Mouse (Mus musculus) embryonic facial prominence, embryonic 13.5 days (tissue): ENCODE measurements at regions not wholly inside any gene's neighbourhood (a gene's known extent, or its start where the extent isn't known, plus 50 kb on each side); places are given as distances from the start of the nearest gene placed in this dataset.

ENCODE experiments used
- ATAC-seq: fragments of 200-750 bp; cut with Nextera tagmentation; 2 replicates; pipeline ENCODE4 v1.8.0; 2017; ENCODE audit warnings: low read depth; ENCODE audit not compliant: insufficient number of reproducible peaks, insufficient read depth, low FRiP score, low TSS enrichment
- H3K27ac ChIP-seq: fragments of 300-500 bp; sonication (generic); 2 replicates; pipeline ENCODE4 v1.5.1; 2015; ENCODE audit warnings: moderate library complexity, mild to moderate bottlenecking, inconsistent platforms
- H3K27me3 ChIP-seq: fragments of 300-500 bp; sonication (generic); 2 replicates; pipeline ENCODE4 v1.6.1; 2015; ENCODE audit warnings: mild to moderate bottlenecking, inconsistent platforms
- H3K36me3 ChIP-seq: fragments of 300-500 bp; sonication (generic); 2 replicates; pipeline ENCODE4 v1.6.1; 2015; ENCODE audit warnings: mild to moderate bottlenecking, inconsistent platforms
- H3K4me1 ChIP-seq: fragments of 300-500 bp; sonication (generic); 2 replicates; pipeline ENCODE4 v1.6.1; 2015; ENCODE audit warnings: inconsistent platforms
- H3K4me2 ChIP-seq: fragments of 300-500 bp; sonication (generic); 2 replicates; pipeline ENCODE4 v1.6.1; 2015; ENCODE audit warnings: moderate library complexity, mild to moderate bottlenecking, inconsistent platforms
- H3K4me3 ChIP-seq: fragments of 300-500 bp; sonication (generic); 2 replicates; pipeline ENCODE4 v1.5.1; 2015; ENCODE audit warnings: mild to moderate bottlenecking, inconsistent platforms
- H3K9ac ChIP-seq: fragments of 300-500 bp; sonication (generic); 2 replicates; pipeline ENCODE4 v1.6.1; 2015; ENCODE audit warnings: mild to moderate bottlenecking, inconsistent platforms
- H3K9me3 ChIP-seq: fragments of 300-500 bp; sonication (generic); 2 replicates; pipeline ENCODE4 v1.6.1; 2016; ENCODE audit warnings: inconsistent platforms
- WGBS: fragments of 180-500 bp; shearing (Covaris S2); methylation state at CpG from one replicate; pipeline ENCODE4 v1.1.7; 2015; ENCODE audit warnings: mixed read lengths; 5-methylcytosine and 5-hydroxymethylcytosine counted together

GRCm38 (mm10) chr16:87783561-87784304, 85.0 kb downstream of the Bach1 start:
- no peaks in the 10 kb centered on the region for H3K9me3 ChIP-seq
- no peak for ATAC-seq
- no peak overlapping the region for H3K27ac ChIP-seq
- peaks cover 8% of the 10 kb centered on the region for H3K4me1 ChIP-seq
- WGBS: 67% methylated on average over 17 of the region's 17 CpGs
- no peak overlapping the region for H3K9ac ChIP-seq
- H3K4me2 ChIP-seq: no peak overlapping the region
- no peaks in the 10 kb centered on the region for H3K27me3 ChIP-seq
- H3K4me3 ChIP-seq: no peak overlapping the region
- H3K36me3 ChIP-seq: no peaks in the 10 kb centered on the region

GRCm38 (mm10) chr16:87784405-87784994, 85.8 kb downstream of the Bach1 start:
- H3K9ac ChIP-seq: no peak overlapping the region
- no peaks in the 10 kb centered on the region for H3K27me3 ChIP-seq
- peaks cover 8% of the 10 kb centered on the region for H3K4me1 ChIP-seq
- no peaks in the 10 kb centered on the region for H3K9me3 ChIP-seq
- H3K36me3 ChIP-seq: no peaks in the 10 kb centered on the region
- WGBS: 64% methylated on average over 13 of the region's 13 CpGs
- H3K4me3 ChIP-seq: no peak overlapping the region
- no peak overlapping the region for H3K27ac ChIP-seq
- ATAC-seq: no peak
- no peak overlapping the region for H3K4me2 ChIP-seq

GRCm38 (mm10) chr16:87789539-87789938, 90.8 kb downstream of the Bach1 start:
- Histone ChIP-seq H3K36me3 (no peaks in the 10 kb centered on the region), H3K27ac (no peak overlapping the region), H3K4me2 (no peak overlapping the region), H3K9me3 (no peaks in the 10 kb centered on the region), H3K4me3 (no peak overlapping the region), H3K27me3 (no peaks in the 10 kb centered on the region), H3K9ac (no peak overlapping the region), H3K4me1 (peaks cover 3% of the 10 kb centered on the region; the same call in 1 of the 2 replicates)
- WGBS: 92% methylated on average over 10 of the region's 10 CpGs
- no peak for ATAC-seq

- H3K36me3 ChIP-seq: no peaks in the 10 kb centered on the region
- no peaks in the 10 kb centered on the region for H3K9me3 ChIP-seq
- no peak overlapping the region for H3K4me3 ChIP-seq
- H3K4me2 ChIP-seq: no peak overlapping the region
- H3K4me1 ChIP-seq: no peaks in the 10 kb centered on the region
- no peak for ATAC-seq
- H3K9ac ChIP-seq: no peak overlapping the region
- no peaks in the 10 kb centered on the region for H3K27me3 ChIP-seq
- WGBS: 83% methylated on average over 6 of the region's 6 CpGs
- H3K27ac ChIP-seq: no peak overlapping the region
Observed at GRCm38 (mm10) chr16:87789957-87790356, 91.2 kb downstream of the Bach1 start.

- H3K9ac ChIP-seq: peak overlapping the region; percentile 55; the same call in 1 of the 2 replicates
- H3K9me3 ChIP-seq: no peaks in the 10 kb centered on the region
- peak overlapping the region; percentile 40 for H3K4me3 ChIP-seq
- 4% methylated on average over 20 of the region's 20 CpGs for WGBS
- H3K4me2 ChIP-seq: peak overlapping the region; percentile 71
- H3K4me1 ChIP-seq: no peaks in the 10 kb centered on the region; the same call in 1 of the 2 replicates
- no peak overlapping the region for H3K27ac ChIP-seq
- H3K27me3 ChIP-seq: peaks cover 2% of the 10 kb centered on the region; the same call in 1 of the 2 replicates
- no peak for ATAC-seq
- no peaks in the 10 kb centered on the region for H3K36me3 ChIP-seq
Observed at GRCm38 (mm10) chr16:87796514-87797248, 97.9 kb downstream of the Bach1 start.

- no peak overlapping the region for H3K27ac ChIP-seq
- H3K4me1 ChIP-seq: no peaks in the 10 kb centered on the region; the same call in 1 of the 2 replicates
- no peak overlapping the region for H3K4me3 ChIP-seq
- ATAC-seq: no peak
- H3K27me3 ChIP-seq: peaks cover 2% of the 10 kb centered on the region; the same call in 1 of the 2 replicates
- no peaks in the 10 kb centered on the region for H3K9me3 ChIP-seq
- 88% methylated on average over 4 of the region's 4 CpGs for WGBS
- H3K9ac ChIP-seq: no peak overlapping the region
- H3K36me3 ChIP-seq: no peaks in the 10 kb centered on the region
- no peak overlapping the region for H3K4me2 ChIP-seq
Observed at GRCm38 (mm10) chr16:87802317-87802716, 103.6 kb downstream of the Bach1 start.

GRCm38 (mm10) chr16:87817590-87817989, 118.8 kb downstream of the Bach1 start:
- Histone ChIP-seq H3K4me2 (0 out of 2 replicates have a peak overlapping the region, but pooled peaks have one; percentile 11), H3K4me1 (peaks cover 8% of the 10 kb centered on the region), H3K9ac (no peak overlapping the region), H3K36me3 (no peaks in the 10 kb centered on the region), H3K9me3 (no peaks in the 10 kb centered on the region), H3K4me3 (no peak overlapping the region), H3K27ac (no peak overlapping the region), H3K27me3 (no peaks in the 10 kb centered on the region)
- 45% methylated on average over 8 of the region's 8 CpGs for WGBS
- no peak for ATAC-seq

GRCm38 (mm10) chr16:87834296-87834695, 135.6 kb downstream of the Bach1 start:
- Histone ChIP-seq H3K4me3 (no peak overlapping the region), H3K27ac (no peak overlapping the region), H3K4me1 (peaks cover 7% of the 10 kb centered on the region; the same call in 1 of the 2 replicates), H3K9me3 (no peaks in the 10 kb centered on the region), H3K27me3 (no peaks in the 10 kb centered on the region), H3K4me2 (no peak overlapping the region), H3K36me3 (no peaks in the 10 kb centered on the region), H3K9ac (no peak overlapping the region)
- WGBS: 47% methylated on average over 7 of the region's 7 CpGs
- ATAC-seq: no peak

GRCm38 (mm10) chr16:87840949-87841546, 142.3 kb downstream of the Bach1 start:
- Histone ChIP-seq H3K4me2 (peak overlapping the region; percentile 44), H3K27ac (no peak overlapping the region), H3K36me3 (no peaks in the 10 kb centered on the region), H3K9ac (no peak overlapping the region), H3K27me3 (peaks cover 9% of the 10 kb centered on the region), H3K4me1 (no peaks in the 10 kb centered on the region), H3K9me3 (no peaks in the 10 kb centered on the region), H3K4me3 (no peak overlapping the region)
- 0 out of 2 replicates have a peak, but pooled peaks have one; percentile 52 for ATAC-seq
- WGBS: 9% methylated on average over 16 of the region's 16 CpGs
